ENCODE assay signal across 19 mouse cellular contexts in the genomic region with DNA sequence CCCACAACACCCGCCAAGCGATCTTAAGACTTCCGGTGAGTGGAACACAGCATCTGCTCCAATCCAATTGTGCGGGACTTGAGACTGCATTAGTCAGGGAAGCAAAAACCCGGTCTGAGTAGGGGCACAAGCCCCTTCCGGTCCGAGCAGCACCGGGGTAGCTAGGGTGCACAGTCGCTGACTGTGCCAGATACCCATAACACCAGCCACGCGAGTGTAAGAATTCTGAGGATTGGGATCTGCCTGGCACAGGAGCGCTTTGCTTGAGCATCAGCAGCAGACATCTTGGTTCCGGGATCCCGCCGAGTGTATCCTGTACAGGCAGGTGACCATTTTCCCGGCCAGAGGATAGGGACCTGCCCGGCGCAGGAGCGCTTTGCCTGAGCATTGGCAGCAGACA. TPM values are rescaled to one million over a fixed set of nuclear protein-coding genes. Genes with fewer than 3 reads are reported as not detected.
"Had no signal": no experiment of that assay in that cellular context is flagged by ENCODE, and none has a peak within 500 bp of the region (broad histone marks: within the 10 kb centered on the region; RNA-seq: fewer than 3 reads in every experiment).

No protein-coding gene starts in this region.

RNA-seq across cellular contexts. Expression of a gene that starts 2.4 kb away (rescaled TPM):
- total RNA-seq: megakaryocyte progenitor cell, adult 5-6 weeks; midbrain, postnatal 0 days; monocyte, adult 5-6 weeks; neutrophil, adult 5-6 weeks had no signal
- polyA plus RNA-seq: lung, adult 2 months; lung, embryonic 15.5 days; lung, postnatal 0 days; macrophage; midbrain, embryonic 11.5 days; midbrain, embryonic 13.5 days; midbrain, embryonic 15.5 days; midbrain, postnatal 0 days; neural tube, embryonic 12.5 days; neural tube, embryonic 14.5 days; spleen, adult 2 months; stomach, embryonic 15.5 days; stomach, postnatal 0 days; testis, adult 2 months; thymus, adult 2 months; urinary bladder, adult 2 months had no signal

RNA-seq across cellular contexts. Expression of a gene that starts 17.9 kb away (rescaled TPM):
- total RNA-seq: megakaryocyte progenitor cell, adult 5-6 weeks; midbrain, postnatal 0 days; monocyte, adult 5-6 weeks had no signal
- polyA plus RNA-seq: lung, adult 2 months; lung, embryonic 15.5 days; lung, postnatal 0 days; macrophage; midbrain, embryonic 11.5 days; midbrain, embryonic 13.5 days; midbrain, embryonic 15.5 days; midbrain, postnatal 0 days; neural tube, embryonic 12.5 days; neural tube, embryonic 14.5 days; spleen, adult 2 months; stomach, embryonic 15.5 days; stomach, postnatal 0 days; thymus, adult 2 months; urinary bladder, adult 2 months had no signal

RNA-seq across cellular contexts. Expression of a gene that starts 22.8 kb away (rescaled TPM):
- total RNA-seq: midbrain, postnatal 0 days; monocyte, adult 5-6 weeks; neutrophil, adult 5-6 weeks had no signal
- polyA plus RNA-seq: lung, embryonic 15.5 days; lung, postnatal 0 days; macrophage; midbrain, embryonic 11.5 days; midbrain, embryonic 13.5 days; midbrain, embryonic 15.5 days; midbrain, postnatal 0 days; neural tube, embryonic 12.5 days; neural tube, embryonic 14.5 days; stomach, embryonic 15.5 days; stomach, postnatal 0 days; testis, adult 2 months; thymus, adult 2 months; urinary bladder, adult 2 months had no signal

RNA-seq across cellular contexts. Expression of a gene that starts 28.7 kb away (rescaled TPM):
- total RNA-seq: megakaryocyte progenitor cell, adult 5-6 weeks; midbrain, postnatal 0 days; neutrophil, adult 5-6 weeks had no signal
- polyA plus RNA-seq: lung, adult 2 months; lung, embryonic 15.5 days; lung, postnatal 0 days; macrophage; midbrain, embryonic 11.5 days; midbrain, embryonic 13.5 days; midbrain, embryonic 15.5 days; midbrain, postnatal 0 days; neural tube, embryonic 12.5 days; neural tube, embryonic 14.5 days; spleen, adult 2 months; stomach, embryonic 15.5 days; stomach, postnatal 0 days; testis, adult 2 months; thymus, adult 2 months; urinary bladder, adult 2 months had no signal

RNA-seq across cellular contexts. Expression of a gene that starts 38.3 kb away (rescaled TPM):
- total RNA-seq: megakaryocyte progenitor cell, adult 5-6 weeks; midbrain, postnatal 0 days; monocyte, adult 5-6 weeks; neutrophil, adult 5-6 weeks had no signal
- polyA plus RNA-seq: lung, adult 2 months; lung, embryonic 15.5 days; lung, postnatal 0 days; macrophage; midbrain, embryonic 11.5 days; midbrain, embryonic 13.5 days; midbrain, embryonic 15.5 days; midbrain, postnatal 0 days; neural tube, embryonic 12.5 days; neural tube, embryonic 14.5 days; spleen, adult 2 months; stomach, embryonic 15.5 days; stomach, postnatal 0 days; testis, adult 2 months; thymus, adult 2 months; urinary bladder, adult 2 months had no signal
